Mouse (Mus musculus): Measurements from ENCODE around the gene Dhx16. TPM values are rescaled to one million over a fixed set of nuclear protein-coding genes. Genes with fewer than 3 reads are reported as not detected.
"Not testable (repeated sequence)": the region's sequence is repeated elsewhere in the genome, so short reads cannot be mapped to it uniquely, and the experiment has no call there.

Gene Dhx16
- polyA plus RNA-seq, 1 experiment, result 70.1 TPM

DNA sequence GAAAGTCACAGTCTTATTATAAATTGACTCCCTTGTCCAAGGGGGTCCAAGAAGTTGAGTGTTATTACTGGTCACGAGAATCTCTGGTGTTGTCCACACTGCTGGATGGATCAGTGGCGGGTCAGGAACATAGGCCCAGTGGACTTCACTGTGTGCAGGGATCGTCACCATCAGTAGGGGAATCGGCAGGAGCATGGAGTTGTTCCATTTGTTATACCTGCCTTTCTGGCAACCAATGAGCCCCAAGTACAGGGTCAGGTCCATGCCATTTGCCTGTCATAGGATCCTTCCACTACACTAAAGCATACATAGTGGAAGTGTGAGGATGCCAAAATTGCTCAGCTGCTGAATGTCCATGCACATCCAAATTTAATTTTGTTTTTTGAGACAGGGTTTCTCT, 53.0 kb downstream of the Dhx16 start:
- DNase-seq, result no peak
- Histone ChIP-seq H3K4me3 (replicated peaks; ENCODE audit: extremely low read depth, low read depth, low read length) (no peak overlapping the region), H3K4me1 (ENCODE audit: control insufficient read depth, insufficient read depth, low read length) (no peaks in the 10 kb centered on the region)
- WGBS, result 88% methylated on average over 4 of the region's 4 CpGs
- TF ChIP-seq POLR2A (IDR thresholded peaks at IDR 0.05; ENCODE audit: borderline replicate concordance, extremely low read depth, low read depth, low read length), result no peak
- no peak for TF ChIP-seq CTCF (IDR thresholded peaks at IDR 0.05; ENCODE audit: insufficient read depth, low read length)

DNA sequence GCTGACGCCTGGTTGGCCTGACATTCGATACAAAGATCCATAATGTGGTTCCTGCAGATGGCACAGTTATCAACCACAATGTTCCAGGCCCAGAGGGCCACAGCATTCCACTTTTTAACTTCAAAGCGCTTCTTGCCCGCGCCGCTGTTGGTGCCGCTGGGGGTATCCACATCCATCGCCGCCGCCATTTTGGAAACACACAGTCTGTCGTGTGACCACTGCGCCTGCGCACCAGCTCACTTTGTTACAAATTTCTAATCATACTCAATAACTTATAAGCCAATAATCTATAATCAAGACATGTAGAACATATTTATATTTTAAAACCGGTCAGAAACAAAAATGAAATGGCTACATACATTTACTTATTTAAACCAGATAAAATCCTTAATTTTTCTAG, 56.1 kb downstream of the Dhx16 start:
- WGBS, result 85% methylated on average over 14 of the region's 14 CpGs
- H3K4me1 ChIP-seq (ENCODE audit: control insufficient read depth, insufficient read depth, low read length); DNase-seq; H3K4me3 ChIP-seq (replicated peaks; ENCODE audit: extremely low read depth, low read depth, low read length): not testable (repeated sequence)

DNA sequence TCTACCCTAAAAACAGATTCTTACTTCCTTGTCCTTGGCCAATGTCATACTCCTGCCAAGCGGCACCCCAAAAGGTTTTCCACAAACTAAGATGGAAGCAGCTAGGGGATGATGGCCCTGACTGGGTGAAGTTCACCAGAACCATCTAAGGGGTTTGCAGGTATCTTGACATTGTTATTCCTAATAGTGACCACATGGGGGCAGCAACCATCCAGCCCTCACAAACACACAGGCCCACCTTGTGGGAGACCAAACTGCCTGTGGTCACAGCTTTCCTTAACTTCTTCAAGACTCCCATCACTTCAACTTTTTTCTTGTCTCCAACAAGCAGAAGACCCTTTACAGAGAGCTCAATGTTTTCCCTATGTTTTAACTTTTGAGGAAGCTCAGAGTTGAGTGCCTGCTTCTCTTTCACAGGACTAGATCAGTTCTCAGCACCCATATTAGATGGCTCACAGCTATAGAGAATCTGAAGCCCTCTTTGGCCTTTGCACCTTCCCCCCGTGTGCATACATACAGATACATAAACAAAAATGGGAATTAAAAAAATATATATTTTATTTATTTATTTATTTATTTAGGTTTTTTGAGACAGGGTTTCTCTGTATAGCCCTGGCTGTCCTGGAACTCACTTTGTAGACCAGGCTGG, 58.2 kb downstream of the Dhx16 start:
- WGBS, result 27% methylated on average over 2 of the region's 2 CpGs
- Histone ChIP-seq H3K4me1 (ENCODE audit: control insufficient read depth, insufficient read depth, low read length) (no peaks in the 10 kb centered on the region), H3K4me3 (replicated peaks; ENCODE audit: extremely low read depth, low read depth, low read length) (no peak overlapping the region)
- TF ChIP-seq CTCF (IDR thresholded peaks at IDR 0.05; ENCODE audit: insufficient read depth, low read length), result peak; percentile 88
- TF ChIP-seq POLR2A (IDR thresholded peaks at IDR 0.05; ENCODE audit: borderline replicate concordance, extremely low read depth, low read depth, low read length), result no peak
- DNase-seq, result peak; percentile 33

DNA sequence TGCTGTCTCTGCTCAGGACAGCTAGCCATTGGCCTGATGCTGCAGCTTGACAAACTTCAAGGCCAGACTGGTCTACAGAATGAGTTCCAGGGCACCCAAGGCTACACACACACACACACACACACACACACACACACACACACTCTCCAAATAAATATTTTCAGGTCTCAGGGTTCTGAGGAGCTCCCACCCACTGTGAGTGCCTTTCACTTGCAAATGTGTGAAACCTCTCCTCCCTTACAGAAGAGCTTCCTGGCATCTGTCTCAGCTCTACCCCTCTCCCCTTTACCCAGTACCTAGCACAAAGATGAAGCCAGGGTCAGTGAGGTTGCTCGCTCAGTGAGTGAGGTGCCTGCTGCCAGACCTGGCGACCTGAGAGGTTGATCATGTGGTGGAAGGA, 59.5 kb downstream of the Dhx16 start:
- WGBS, result 62% methylated on average over 2 of the region's 2 CpGs
- TF ChIP-seq CTCF (IDR thresholded peaks at IDR 0.05; ENCODE audit: insufficient read depth, low read length) (no peak), POLR2A (IDR thresholded peaks at IDR 0.05; ENCODE audit: borderline replicate concordance, extremely low read depth, low read depth, low read length) (no peak)
- no peak for DNase-seq
- Histone ChIP-seq H3K4me3 (replicated peaks; ENCODE audit: extremely low read depth, low read depth, low read length) (no peak overlapping the region), H3K4me1 (ENCODE audit: control insufficient read depth, insufficient read depth, low read length) (no peaks in the 10 kb centered on the region)

DNA sequence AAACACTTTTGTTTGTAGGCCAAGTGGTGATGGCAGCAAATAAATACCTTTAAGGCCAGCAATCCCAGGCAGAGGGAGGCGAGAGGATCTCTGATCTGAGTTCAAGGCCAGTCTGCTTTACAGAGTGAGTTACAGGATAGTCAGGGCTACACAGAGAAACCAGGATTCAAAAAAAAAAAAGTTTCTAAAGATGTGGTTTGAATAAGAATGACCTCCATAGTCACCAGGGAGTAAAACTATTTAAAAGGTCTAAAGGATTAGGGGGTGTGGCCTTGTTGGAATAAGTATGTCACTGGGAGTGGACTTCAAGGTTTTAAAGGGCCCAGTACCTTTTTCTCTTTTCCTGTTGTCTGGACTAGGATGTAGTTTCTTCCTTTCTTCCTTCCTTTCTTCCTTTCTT, 60.3 kb downstream of the Dhx16 start:
- TF ChIP-seq CTCF (IDR thresholded peaks at IDR 0.05; ENCODE audit: insufficient read depth, low read length) (no peak), POLR2A (IDR thresholded peaks at IDR 0.05; ENCODE audit: borderline replicate concordance, extremely low read depth, low read depth, low read length) (no peak)
- Histone ChIP-seq H3K4me1 (ENCODE audit: control insufficient read depth, insufficient read depth, low read length) (no peaks in the 10 kb centered on the region), H3K4me3 (replicated peaks; ENCODE audit: extremely low read depth, low read depth, low read length) (no peak overlapping the region)
- 71% methylated on average over 1 of the region's 1 CpGs for WGBS
- DNase-seq, result no peak

Other genes with a start within 250 kb of the Dhx16 start
- 0.19 and 0.24 TPM in 2 replicates for gene Mucl3, start 236.1 kb upstream of the Dhx16 start, polyA plus RNA-seq (2012; rRNA removed)
- gene Vars2, start 212.2 kb upstream of the Dhx16 start, polyA plus RNA-seq (2012; rRNA removed), result 44.0 and 46.6 TPM in 2 replicates
- gene Gtf2h4, start 206.1 kb upstream of the Dhx16 start, polyA plus RNA-seq (2012; rRNA removed), result 21.3 and 22.5 TPM in 2 replicates
- gene Ddr1, start 175.2 kb upstream of the Dhx16 start, polyA plus RNA-seq (2012; rRNA removed), result 63.9 and 66.2 TPM in 2 replicates
- 133 TPM in 2 replicates for gene Ier3, start 58.1 kb upstream of the Dhx16 start, polyA plus RNA-seq (2012; rRNA removed)
- gene Flot1, start 56.6 kb upstream of the Dhx16 start, polyA plus RNA-seq (2012; rRNA removed), result 81.9 and 89.7 TPM in 2 replicates
- gene Tubb5, start 41.5 kb upstream of the Dhx16 start, polyA plus RNA-seq (2012; rRNA removed), result 258 and 298 TPM in 2 replicates
- gene Mdc1, start 38.3 kb upstream of the Dhx16 start, polyA plus RNA-seq (2012; rRNA removed), result 6.8 and 8.2 TPM in 2 replicates
- 16.5 and 26.2 TPM in 2 replicates for gene Nrm, start 18.5 kb upstream of the Dhx16 start, polyA plus RNA-seq (2012; rRNA removed)
- 53.9 and 61.5 TPM in 2 replicates for gene Ppp1r18, start 14.2 kb upstream of the Dhx16 start, polyA plus RNA-seq (2012; rRNA removed)
- 36.1 and 38.1 TPM in 2 replicates for gene 2310061I04Rik, start 17.6 kb downstream of the Dhx16 start, polyA plus RNA-seq (2012; rRNA removed)
- gene Atat1, start 30.3 kb downstream of the Dhx16 start, polyA plus RNA-seq (2012; rRNA removed), result 49.4 and 57.7 TPM in 2 replicates
- gene Mrps18b, start 36.6 kb downstream of the Dhx16 start, polyA plus RNA-seq (2012; rRNA removed), result 30.4 and 43.8 TPM in 2 replicates
- gene Ppp1r10, start 36.6 kb downstream of the Dhx16 start, polyA plus RNA-seq (2012; rRNA removed), result 27.4 and 28.6 TPM in 2 replicates
- gene Abcf1, start 89.9 kb downstream of the Dhx16 start, polyA plus RNA-seq (2012; rRNA removed), result 56.3 and 60.6 TPM in 2 replicates
- gene Gnl1, start 100.0 kb downstream of the Dhx16 start, polyA plus RNA-seq (2012; rRNA removed), result 34.1 and 37.1 TPM in 2 replicates
- gene Prr3, start 100.4 kb downstream of the Dhx16 start, polyA plus RNA-seq (2012; rRNA removed), result 16.0 and 19.0 TPM in 2 replicates
- 9.2 and 16.5 TPM in 2 replicates for gene H2-T24, start 140.7 kb downstream of the Dhx16 start, polyA plus RNA-seq (2012; rRNA removed)
- 180 and 232 TPM in 2 replicates for gene H2-T23, start 153.0 kb downstream of the Dhx16 start, polyA plus RNA-seq (2012; rRNA removed)
- gene H2-T22, start 162.9 kb downstream of the Dhx16 start, polyA plus RNA-seq (2012; rRNA removed), result 53.9 and 55.1 TPM in 2 replicates
- not detected in 2 replicates for gene Gm6034, start 163.1 kb downstream of the Dhx16 start, polyA plus RNA-seq (2012; rRNA removed)
- gene Gm11127, start 178.6 kb downstream of the Dhx16 start, polyA plus RNA-seq (2012; rRNA removed), result not detected in 2 replicates
- 0.22 and 0.29 TPM in 2 replicates for gene Gm19684, start 241.9 kb downstream of the Dhx16 start, polyA plus RNA-seq (2012; rRNA removed)
- not detected in 2 replicates for gene Gm7030, start 249.6 kb downstream of the Dhx16 start, polyA plus RNA-seq (2012; rRNA removed)